Mouse (Mus musculus) embryo, embryonic 11.5 days (tissue): Measurements from ENCODE around the gene Slc45a2.
"Not testable (repeated sequence)": the region's sequence is repeated elsewhere in the genome, so short reads cannot be mapped to it uniquely, and the experiment has no call there.

Experiments used
- DNase-seq: peaks from one replicate; pipeline ENCODE4 v3.0.0-alpha.2; 2012; ENCODE audit warnings: low read depth, low spot score

The Slc45a2 gene

DNA sequence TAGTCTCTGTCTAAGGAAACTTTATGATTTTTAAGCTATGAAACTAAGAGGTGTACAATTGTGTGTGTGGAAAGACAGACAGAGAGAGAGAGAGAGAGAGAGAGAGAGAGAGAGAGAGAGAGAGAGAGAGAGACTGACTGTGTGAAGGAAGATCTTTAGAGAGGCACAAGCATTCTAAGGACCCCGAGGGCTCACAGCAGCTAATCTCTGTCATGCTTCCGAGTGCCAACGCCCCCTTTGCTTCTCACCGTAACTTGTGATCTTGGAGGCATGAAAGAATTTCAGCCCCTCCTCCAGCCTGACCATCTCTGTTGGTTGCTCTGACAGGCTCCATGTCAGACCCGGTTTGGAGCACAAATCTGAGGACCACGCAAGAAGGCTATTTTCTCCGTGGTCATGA, at the start of gene Slc45a2:
TSS of gene Slc45a2 (plus strand) at position 301 of the 400 bp plus-strand sequence.
- DNase-seq: no peak

DNA sequence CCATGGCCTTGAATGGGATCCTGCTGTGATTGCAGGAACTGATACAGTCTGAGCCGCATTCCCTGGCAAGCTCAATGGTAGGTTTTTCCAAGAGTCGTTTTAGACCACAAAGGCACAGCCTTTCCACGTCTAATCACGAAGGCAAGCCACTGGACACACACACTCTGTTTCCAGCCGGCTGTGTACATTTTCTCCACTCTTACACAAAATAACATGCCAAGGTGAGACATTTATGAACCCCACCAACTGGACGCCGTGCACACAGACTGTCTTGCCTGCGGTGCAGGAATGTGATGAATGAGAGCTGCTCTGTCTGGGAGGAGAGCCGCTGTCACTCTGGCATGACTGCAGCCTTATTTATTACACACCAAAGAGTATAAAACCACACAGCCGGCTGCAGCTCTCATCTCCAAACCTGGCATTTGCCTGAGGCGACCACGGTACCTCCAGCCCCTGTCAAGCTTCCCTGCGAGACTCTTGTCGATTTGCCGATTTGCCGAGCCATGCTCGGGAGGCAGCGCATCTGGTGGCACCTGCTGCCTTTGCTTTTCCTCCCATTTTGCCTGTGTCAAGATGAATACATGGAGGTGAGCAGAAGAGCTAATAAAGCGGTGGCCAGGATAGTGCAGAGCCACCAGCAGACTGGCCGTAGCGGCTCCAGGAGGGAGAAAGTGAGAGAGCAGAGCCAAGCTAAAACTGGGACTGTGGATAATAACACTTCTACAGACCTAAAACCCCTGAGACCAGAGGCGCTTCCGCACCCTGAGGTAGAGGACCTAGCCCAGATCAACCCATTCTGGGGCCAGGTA, 48.4 kb upstream of the Slc45a2 start, which contains the start of gene C1qtnf3:
TSS of gene C1qtnf3 (plus strand) at position 382 of the 809 bp plus-strand sequence.
- DNase-seq: peak; percentile 40

DNA sequence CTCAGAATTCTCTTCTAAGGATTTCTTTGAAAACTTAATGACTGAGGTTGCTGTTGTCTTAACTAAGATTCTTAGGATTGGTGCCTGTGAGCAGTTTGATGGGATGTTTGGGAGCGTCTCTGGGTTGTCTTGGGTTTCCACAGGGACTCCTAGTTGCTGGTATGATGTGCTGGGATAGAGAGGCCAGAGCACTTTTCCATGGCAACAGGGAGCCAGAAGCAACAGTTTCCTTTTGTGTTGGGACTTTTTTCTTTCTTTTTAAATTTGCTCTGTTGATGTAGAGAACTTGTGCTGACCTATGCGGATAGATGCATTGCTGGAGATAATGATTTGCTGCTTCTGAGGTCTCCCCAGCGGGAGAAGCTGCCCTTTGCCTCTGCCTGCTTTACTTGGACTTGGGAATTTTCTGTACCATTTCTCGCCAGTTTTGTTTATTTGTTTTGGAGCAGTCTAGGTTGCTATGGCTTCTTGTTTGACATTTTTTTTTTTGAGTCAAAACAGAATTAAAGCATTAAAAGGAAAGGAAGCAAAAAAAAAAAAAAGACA, 47.7 kb upstream of the Slc45a2 start:
- no peak for DNase-seq

DNA sequence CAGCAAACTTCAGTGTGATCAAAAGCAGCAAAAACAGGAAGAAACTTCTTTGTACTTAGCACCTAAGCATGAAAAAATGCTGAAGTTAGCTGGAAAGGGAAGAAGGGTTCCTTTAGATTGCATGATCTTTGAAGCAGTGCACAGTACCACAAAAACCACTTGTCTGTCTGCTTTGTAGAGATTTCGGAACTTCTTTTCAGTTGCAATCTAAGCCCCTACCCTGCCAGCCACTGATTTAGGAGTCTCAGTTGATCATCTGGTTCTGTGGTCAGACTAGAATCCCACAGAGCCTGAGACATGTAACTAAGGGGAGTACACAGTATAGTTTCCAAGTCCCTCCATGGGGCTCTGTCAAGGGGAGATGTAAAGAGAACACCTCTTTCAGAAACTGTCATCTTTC, 47.1 kb upstream of the Slc45a2 start:
- no peak for DNase-seq

DNA sequence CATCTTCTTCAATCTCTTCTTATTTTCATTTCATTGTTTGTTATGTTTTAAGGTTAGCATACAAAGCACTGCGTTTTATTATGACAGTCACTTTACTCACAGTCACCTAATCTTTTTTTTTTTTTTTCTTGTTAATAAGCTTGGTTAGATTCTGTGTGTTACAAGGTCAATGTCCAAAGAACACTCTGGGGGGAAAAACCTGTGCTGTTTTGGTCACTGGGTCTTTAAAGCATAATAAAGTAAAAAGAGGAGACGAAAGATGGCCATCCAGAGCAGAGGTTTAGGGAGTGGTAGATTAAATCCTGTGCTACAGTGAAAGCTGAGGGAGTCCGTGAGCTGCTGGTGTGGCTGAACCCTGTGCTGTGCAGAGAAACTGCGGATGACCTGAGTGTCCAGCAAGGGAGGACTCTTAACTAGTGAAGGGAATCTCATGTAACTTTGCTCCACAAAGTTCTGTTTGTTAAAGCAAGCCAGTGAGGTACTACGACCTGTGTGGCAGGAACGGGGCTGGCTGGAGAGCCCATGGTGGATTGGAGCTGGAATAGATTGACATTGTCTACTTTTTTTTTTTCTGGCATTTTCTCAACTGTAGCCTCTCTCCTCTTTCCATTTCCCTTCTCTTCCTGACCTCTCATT, 46.0 kb upstream of the Slc45a2 start:
- no peak for DNase-seq

DNA sequence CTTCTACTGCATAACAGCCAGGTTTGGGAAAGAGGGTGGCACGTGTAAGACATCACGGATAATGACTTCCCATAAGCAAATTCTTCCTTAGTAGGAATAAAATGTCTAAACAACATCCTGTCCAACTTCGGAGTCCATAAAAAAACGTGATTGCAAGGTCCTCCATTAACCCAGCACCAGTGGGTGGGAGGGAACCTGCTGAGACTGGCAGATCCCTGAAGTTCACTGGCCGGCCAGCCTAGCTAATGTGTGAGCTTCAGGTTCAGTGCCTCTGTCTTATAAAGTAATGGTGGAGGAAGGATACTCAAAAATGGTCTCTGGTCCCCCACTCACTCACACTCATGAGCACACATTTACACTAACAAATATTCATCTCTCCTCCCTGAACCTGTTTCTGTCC, 45.4 kb upstream of the Slc45a2 start:
- DNase-seq: no peak

DNA sequence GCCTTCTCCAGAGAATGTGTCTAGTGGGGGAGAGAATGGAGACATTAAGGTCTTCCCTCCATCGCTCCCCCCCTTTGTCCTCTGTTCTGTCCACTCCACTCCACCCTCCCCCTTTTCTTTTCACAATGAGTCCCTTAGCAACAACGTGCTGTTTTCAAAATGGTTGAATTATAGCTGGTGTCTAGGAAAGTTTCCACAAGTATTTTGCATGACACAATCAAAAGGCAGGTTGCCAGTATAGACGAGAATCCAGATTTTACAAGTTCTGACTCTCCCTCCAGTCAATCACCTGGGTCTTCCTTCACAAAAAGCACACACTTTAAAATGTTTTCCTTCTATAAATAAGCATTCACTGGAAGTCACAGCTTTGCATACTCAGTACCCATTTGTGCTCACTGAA, 43.8 kb upstream of the Slc45a2 start:
- DNase-seq: no peak

DNA sequence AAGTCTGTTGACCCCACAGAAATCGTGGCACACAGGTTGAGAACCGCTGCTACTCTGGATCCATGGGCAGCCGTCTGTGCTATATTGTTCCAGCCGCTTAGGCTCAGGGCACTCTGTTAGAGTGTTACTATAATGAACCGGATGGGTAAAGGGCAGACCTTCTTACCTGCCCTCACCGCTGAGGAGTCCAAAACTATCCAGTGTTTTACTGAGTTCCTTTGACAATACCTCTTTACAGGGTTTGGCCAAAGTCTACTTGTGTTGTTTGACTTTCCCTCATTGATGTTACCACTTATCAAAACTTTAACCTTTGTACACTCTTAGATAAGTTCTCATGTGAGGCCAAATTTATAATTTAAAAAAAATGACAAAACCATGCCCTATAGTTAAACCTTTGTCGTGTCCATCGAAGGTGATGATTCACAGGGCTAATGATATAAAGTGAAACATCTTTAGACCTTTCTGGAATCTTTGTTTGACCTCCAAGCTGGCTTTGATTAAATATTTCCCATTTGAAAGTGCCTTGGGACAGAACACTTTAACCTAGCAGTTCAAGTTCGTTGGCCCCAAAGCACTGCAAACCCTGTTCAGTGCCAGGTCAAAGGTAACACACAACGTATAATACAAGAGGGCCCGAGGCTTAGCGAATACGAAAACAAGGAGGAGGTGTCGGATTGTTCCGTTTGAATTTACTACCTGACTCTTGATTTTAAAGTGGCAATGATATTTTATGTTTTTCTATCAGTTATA, 41.1 kb upstream of the Slc45a2 start:
- DNase-seq: no peak

DNA sequence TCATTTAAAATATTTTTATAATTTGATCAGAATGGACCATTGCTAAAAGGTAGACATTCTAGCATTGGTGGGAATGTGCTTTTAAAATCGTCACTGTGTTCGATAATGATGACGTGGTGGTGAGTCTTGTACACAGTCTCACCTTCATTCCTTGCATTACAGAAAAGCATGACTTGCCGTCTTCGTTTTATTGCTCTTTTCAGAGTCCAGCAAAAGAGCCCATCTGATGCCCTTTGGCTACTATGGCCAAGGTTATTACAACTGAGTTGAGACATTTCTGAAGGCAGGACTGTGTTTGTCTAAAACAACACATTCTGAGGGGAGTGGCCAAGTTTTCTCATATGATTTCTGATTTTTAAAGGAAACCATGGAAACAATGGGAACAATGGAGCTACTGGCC, 40.3 kb upstream of the Slc45a2 start:
- no peak for DNase-seq

DNA sequence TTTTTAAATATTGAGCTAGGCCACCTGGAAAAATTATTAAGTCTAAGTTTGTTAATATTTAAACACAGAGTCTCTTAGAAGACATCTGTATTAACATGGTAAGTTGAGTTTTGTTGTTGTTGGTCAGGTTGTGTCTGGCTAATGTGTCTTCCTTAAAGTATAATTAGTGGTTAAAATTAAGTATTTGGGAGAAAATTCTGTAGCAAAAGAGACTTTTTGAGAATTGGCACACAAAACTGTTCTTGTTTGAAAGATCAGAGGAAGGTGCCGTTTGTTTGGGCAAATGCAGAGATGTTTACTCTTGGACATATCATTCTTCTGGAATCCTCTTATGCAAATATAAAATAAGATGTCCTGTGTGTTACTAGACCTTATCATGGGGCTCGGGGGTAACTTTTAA, 37.9 kb upstream of the Slc45a2 start:
- DNase-seq: no peak

DNA sequence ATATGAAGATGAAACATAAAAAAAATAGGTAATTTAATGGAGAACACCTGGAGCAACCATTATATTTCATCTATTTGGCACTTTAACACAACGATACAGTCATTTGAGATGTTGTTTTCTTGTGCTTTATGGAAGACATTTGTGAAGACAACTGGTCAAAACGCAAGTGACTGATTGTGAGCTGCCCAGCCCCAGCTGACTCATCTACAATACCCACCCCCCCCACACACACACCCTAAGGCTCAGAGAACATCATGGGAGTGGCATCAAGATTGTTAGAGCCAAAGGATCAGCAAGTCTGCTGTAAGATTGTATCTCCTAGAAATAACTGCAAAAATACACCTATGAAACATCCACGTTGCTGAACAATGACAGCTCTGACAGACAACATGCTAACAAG, 31.1 kb upstream of the Slc45a2 start:
- no peak for DNase-seq

DNA sequence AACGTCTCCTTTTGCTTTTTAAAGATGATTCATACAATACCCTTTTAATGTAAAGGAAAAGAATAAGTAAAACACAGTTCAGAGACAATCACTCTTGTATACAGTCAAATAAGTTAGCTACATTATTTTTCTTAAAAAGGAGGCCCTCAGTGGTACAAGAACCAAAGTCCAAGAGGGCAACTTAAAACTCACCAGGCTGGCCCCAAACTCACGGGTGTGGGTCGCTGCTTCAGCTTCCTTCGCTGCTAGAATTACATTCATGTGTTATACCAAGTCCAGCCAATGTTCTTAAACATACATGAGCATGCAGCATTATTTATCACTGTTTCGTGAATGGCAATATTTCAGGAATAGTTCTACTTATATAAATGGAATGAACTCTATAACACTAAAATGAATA, 29.7 kb upstream of the Slc45a2 start:
- DNase-seq: no peak

DNA sequence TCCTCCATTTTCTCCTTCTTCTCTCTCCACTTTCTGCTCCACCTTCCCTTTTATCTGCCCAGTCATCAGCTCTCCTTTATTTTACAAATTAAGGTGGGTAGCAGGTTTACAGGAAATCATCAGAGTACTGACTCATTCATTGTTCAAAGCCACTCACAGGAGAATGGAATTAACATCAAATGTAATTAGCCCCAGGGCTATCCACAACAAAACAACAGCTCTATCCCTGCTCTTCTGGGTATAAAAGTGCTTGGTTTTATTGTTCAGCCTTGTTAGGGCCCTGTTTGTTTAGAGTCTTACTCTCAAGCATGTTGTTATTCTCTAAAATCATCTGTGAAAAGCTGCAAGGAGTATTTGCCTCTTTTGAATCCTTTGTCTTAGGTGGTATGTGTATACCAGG, 23.4 kb upstream of the Slc45a2 start:
- DNase-seq: no peak

DNA sequence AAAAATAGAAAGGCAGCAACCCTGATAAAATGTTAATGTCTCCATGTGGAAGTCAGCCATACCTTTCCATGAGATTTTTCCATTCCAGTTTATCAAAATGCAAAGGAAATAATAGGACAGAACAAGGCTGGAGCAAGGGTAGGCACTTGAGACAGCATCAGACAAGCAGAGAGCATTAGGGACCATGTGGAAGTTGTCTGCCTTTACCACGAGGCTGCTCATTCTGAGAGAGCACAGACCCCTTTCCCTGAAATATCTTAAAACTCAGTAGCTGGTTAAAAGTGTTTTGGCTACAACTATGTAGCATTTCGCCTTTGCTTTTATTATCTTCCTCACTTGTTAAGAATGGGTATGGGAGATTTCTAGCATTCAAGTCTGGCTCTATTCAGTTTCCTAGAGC, 19.8 kb upstream of the Slc45a2 start:
- DNase-seq: no peak

DNA sequence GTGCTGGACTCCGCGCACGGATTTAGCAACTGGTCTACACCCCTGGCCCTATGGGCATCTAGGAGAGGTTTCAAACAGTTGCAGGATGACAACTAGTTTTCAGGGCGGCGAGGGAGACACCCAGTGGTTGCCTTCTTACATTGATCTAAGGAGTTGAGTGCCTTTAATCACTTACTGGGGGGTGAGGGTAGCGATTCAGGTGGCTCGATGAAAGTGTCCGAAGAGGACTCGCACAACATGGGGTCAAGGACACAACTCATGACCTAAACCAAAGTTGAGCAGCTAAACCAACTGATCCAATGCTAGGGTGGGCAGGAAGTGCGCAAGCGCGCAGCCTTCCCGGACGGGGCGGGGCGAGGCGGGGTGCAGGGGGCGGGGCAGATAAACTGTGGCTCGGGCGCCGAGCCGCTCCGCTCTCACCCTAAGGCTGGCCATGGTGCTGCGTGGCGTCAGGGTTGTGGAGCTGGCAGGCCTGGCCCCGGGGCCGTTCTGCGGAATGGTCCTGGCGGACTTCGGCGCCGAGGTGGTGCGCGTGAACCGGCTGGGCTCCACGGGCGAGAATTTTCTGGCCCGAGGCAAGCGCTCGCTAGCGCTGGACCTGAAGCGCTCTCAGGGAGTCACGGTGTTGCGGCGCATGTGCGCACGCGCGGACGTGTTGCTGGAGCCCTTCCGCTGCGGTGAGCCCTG, 19.0 kb upstream of the Slc45a2 start, which contains the start of gene Amacr:
TSS of gene Amacr (plus strand) at position 380 of the 687 bp plus-strand sequence.
- peak; percentile 93 for DNase-seq

DNA sequence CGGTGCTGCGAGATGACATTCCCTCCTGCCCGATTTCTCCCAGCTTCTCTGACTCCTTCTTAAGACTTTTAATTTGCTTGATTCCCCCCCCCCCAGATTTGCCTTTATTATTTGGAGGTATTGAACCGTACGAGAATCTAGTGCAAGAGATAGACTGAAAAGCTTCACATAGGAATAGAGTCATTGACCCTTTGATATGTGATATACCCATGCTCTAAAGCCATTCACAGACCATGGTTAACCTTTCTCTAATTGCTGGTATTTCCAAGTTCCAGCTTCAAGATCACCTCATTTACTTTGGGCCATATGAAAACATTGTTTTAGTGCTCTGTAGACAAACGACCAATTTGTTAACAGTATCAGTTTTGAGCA, 18.5 kb upstream of the Slc45a2 start:
- no peak for DNase-seq

DNA sequence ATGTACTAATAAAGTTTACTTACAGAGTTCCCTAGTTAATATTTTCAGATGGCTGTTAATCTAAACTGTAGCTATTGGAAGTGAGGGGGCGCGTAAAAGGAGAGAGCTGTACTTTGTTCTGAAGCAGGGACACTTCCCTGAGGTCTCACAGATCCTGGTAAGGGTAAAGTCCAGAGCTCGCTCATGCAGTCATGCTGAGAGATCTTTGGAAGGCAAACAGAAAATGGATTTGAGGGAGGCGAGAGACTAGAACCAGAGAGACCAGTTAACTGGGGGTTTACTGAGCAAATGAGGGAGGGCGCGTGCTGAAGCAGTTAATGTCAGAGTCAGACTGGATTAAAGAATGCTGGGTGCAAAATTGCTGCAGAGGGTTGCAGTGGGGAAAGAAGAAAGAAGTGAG, 14.8 kb upstream of the Slc45a2 start:
- DNase-seq: no peak

DNA sequence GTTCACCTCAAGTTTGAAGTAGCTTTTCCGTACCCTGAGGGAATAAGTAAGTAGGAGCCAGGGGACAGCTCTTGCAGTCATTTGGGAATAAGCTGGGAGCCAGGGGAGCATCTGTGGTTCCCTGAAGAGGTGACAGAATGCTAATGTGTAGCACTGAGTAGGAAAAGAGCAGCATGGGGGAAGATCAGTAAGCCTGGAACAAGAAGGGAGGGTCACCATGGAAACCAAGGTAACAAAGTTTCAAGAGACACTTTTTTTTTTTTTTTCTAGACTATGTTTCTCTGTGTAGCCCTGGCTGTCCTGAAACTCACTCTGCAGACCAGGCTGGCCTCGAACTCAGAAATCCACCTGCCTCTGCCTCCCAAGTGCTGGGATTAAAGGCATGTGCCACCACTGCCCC, 14.0 kb upstream of the Slc45a2 start:
- not testable (repeated sequence) for DNase-seq

DNA sequence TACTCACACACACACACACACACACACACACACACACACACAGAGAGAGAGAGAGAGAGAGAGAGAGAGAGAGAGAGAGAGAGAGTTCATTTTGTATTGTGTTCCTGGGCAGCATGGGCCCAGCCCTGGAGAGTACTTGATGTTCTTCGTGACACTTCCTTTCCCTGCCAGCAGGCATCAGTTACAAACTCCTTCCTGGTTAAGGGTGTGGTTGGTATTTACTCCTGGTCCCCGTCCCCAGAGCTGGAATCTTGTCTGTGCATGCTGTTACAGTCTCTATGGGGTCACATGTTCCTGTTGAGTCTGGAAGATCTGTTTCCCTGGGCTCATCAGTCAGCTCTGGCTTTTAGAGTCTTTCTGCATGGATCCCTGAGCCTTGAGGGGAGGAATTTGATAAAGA, 10.1 kb upstream of the Slc45a2 start:
- no peak for DNase-seq

DNA sequence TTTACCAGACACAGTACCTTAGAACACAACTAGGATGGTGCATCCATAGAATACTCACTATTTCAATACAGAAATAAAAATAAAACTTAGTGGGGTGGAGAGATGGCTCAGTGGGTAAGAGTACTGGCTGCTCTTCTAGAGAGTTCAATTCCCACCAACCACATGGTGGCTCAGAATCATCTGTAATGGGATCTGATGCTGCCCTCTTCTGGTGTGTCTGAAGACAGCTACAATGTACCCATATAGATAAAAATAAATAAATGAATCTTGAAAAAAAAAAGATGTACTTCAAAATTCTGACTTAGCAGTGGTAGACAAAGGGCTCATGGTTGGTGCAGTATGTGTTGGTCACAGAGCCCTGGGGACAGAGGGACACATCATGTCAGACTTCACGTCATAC, 9.0 kb upstream of the Slc45a2 start:
- DNase-seq: no peak

DNA sequence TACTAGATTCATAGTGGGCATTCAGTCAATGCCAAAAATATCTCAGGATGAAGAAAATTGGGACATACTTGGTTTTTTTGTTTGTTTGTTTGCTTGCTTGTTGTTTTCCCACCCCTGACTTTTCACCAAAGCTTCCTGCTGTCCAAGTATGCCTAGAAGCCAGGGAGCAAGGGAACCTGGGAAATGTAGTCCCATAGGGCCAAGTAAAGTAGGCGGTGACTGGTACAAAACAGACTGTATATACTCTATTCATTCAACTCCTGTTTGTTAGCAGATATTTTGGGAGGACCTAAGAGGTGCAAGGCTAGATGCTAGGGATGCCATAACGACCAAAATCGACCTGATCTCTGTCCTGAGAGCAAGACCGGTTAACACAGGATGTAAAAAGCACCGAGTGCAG, 689 bp upstream of the Slc45a2 start:
- no peak for DNase-seq

DNA sequence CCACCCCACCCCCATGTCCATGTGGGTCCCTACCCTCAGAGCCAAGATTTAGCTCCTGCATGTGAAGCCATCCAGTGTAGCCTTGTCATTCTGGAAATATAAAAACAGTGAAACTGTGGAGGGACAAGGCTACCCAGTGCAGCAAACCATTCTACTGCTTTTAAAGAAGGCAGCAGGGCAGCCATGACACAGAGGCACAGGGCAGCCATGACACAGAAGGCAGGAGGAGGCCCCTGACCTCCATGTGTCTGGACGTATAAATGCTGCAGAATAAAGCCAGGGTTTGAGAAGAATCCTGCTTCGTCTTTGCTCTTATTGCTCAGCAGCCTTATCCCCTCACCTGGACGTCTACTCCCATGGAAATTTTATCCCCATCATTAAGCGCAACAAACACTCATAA, 3.3 kb downstream of the Slc45a2 start:
- DNase-seq: no peak
